Mouse (Mus musculus): ENCODE data around the gene Hist1h3a. TPM values are rescaled to one million over a fixed set of nuclear protein-coding genes. Genes with fewer than 3 reads are reported as not detected.

The Hist1h3a gene
- polyA plus RNA-seq, 1 experiment from 2014 or later = 0.77 TPM

DNA sequence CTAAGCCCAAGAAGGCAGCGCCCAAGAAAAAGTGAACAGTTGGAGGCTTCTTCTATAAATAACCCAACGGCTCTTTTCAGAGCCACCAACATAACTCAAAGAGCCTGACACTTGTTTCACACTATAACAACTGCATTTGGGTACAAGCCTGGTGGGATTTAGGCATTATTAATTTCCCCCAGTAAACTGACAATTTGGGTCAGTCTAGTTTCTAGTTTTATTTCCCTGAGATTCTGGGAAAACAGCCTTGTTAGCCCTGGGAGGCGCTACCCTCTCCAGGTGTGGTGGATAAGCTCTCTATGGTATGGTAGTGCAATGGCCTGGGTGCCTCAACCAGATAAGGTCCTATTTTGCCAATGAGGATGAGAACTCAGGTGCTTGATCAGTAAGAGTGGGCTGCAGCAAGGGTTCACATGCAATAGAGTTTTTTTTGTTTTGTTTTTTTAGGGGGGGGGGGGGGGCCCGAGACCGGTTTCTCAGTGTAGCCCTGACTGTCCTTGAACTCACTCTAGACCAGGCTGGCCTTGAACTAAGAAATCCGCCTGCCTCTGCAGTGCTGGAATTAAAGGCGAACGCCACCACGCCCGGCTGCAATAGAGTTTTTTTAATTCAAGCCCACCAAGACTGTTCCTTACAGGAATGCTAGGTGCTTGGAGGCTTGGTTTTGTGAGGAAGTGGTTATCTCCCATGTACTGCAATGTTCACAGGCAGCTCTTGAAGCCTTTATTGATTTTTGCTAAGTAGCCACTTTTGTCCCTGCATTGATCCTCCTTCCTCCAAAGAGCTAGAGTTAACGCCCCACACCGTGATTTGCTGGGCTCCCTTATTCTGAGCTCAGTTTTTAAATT lies 2.4 kb upstream of the Hist1h3a start:
- WGBS = 28% methylated on average over 12 of the region's 12 CpGs
- Histone ChIP-seq H3K4me1 (peaks cover 33% of the 10 kb centered on the region), H3K27ac (peak overlapping the region; percentile 87; the same call in 1 of the 2 replicates), H3K4me3 (peak overlapping the region; percentile 65), H3K27me3 (replicated peaks) (no peaks in the 10 kb centered on the region), H3K36me3 (replicated peaks) (no peaks in the 10 kb centered on the region), H3K4me2 (peak overlapping the region; percentile 94), H3K9me3 (no peaks in the 10 kb centered on the region), H3K9ac (peak overlapping the region; percentile 67)
- ATAC-seq (replicated peaks) = no peak

DNA sequence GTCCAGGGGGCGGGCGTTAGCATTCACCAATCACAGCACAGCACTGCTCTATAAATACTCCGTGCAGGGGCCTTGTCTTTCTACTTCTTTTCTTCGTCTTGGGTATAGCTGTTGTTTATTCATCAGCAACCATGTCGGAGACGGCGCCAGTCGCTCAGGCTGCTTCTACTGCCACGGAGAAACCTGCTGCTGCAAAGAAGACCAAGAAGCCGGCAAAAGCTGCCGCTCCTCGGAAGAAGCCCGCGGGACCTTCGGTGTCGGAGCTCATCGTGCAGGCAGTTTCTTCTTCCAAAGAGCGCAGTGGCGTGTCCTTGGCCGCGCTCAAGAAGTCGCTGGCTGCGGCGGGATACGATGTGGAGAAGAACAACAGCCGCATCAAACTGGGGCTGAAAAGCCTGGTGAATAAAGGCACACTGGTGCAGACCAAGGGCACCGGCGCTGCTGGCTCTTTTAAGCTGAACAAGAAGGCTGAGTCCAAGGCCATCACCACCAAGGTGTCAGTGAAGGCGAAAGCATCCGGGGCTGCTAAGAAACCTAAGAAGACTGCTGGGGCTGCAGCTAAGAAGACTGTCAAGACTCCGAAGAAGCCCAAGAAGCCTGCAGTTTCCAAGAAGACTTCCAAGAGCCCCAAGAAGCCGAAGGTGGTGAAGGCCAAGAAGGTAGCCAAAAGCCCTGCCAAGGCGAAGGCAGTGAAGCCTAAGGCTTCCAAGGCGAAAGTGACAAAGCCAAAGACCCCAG lies 1.6 kb upstream of the Hist1h3a start, which contains the start of gene Hist1h1a:
Gene Hist1h1a, plus strand, starts transcription at position 81 of the 738 bp plus-strand sequence.
- ATAC-seq (replicated peaks) = peak; percentile 77
- H3K4me2 ChIP-seq = peak within 1 kb of the TSS; percentile 94
- no peaks in the 10 kb centered on the region for H3K36me3 ChIP-seq (replicated peaks)
- H3K4me3 ChIP-seq = peak within 1 kb of the TSS; percentile 65
- peaks cover 33% of the 10 kb centered on the region for H3K4me1 ChIP-seq
- H3K9me3 ChIP-seq = no peaks in the 10 kb centered on the region
- H3K9ac ChIP-seq = peak within 1 kb of the TSS; percentile 67
- no peaks in the 10 kb centered on the region for H3K27me3 ChIP-seq (replicated peaks)
- WGBS = 3% methylated on average over 34 of the region's 34 CpGs
- peak within 1 kb of the TSS; percentile 87 for H3K27ac ChIP-seq

DNA sequence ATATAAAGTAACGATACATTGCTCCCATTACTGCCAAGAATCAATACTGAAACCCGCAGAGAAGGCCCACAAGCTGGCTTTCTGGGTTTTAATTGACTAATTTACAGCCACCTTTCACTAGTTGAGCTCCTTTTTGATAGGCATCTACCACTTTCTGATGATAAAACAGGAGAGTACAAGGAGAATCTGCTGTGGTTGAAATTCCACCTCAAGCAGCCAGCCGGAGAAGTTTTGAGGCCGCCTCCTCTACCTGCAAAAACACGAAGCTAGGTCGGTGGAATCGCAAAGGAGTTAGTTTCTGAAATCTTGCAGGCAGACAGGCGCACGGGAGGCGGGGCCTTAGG lies 1.0 kb upstream of the Hist1h3a start:
- Histone ChIP-seq H3K4me2 (peak overlapping the region; percentile 94), H3K9ac (peak overlapping the region; percentile 67; the same call in 1 of the 2 replicates), H3K36me3 (replicated peaks) (no peaks in the 10 kb centered on the region), H3K9me3 (no peaks in the 10 kb centered on the region), H3K4me1 (peaks cover 33% of the 10 kb centered on the region), H3K4me3 (peak overlapping the region; percentile 65), H3K27ac (peak overlapping the region; percentile 87), H3K27me3 (replicated peaks) (no peaks in the 10 kb centered on the region)
- under 1% methylated on average over 10 of the region's 10 CpGs for whole genome bisulfite sequencing
- no peak for ATAC-seq (replicated peaks)

DNA sequence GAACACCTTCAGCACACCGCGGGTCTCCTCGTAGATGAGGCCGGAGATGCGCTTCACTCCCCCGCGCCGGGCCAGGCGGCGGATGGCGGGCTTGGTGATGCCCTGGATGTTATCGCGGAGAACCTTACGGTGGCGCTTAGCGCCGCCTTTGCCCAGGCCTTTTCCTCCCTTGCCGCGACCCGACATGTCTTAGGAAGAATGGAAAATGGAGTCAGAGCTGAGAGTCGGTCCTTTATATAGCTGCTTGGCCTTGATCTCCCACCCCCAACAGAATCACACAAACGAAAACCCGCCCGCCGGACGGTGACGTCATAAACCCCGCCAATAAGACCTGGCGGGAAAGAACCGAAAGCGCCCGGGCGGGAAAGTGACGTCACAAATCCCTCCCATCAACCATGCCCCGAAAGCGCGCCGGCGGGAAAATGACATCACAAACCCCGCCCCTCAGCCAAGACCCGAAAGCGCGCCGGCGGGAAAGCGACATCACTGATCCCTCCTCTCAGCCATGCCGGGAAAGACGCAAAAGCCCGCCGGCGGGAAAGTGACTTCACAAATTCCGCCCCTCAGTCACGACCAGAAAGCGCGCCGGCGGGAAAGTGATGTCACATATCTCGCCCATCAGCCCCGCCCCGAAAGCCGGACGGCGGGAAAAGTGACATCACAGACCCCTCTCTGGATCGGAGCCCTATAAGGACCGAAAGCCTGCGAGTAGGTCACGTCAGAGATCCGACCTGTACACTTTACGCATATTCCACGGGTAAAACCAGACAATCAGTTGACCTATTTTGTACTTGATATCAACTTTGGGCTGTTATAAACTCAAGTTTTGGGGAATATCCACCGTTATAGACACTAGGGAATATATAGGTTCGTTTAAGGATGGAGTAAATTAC lies 968 bp downstream of the Hist1h3a start, which contains the start of gene Hist1h4a:
Gene Hist1h4a, minus strand, starts transcription at position 259 of the 893 bp plus-strand sequence.
- WGBS = under 1% methylated on average over 67 of the region's 72 CpGs
- peak within 1 kb of the TSS; percentile 87 for H3K27ac ChIP-seq
- H3K36me3 ChIP-seq (replicated peaks) = no peaks in the 10 kb centered on the region
- peak within 1 kb of the TSS; percentile 44 for H3K9ac ChIP-seq
- peak within 1 kb of the TSS; percentile 94 for H3K4me2 ChIP-seq
- H3K4me1 ChIP-seq = peaks cover 39% of the 10 kb centered on the region
- H3K27me3 ChIP-seq (replicated peaks) = no peaks in the 10 kb centered on the region
- peak within 1 kb of the TSS; percentile 65 for H3K4me3 ChIP-seq
- no peaks in the 10 kb centered on the region for H3K9me3 ChIP-seq
- ATAC-seq (replicated peaks) = peak; percentile 81

DNA sequence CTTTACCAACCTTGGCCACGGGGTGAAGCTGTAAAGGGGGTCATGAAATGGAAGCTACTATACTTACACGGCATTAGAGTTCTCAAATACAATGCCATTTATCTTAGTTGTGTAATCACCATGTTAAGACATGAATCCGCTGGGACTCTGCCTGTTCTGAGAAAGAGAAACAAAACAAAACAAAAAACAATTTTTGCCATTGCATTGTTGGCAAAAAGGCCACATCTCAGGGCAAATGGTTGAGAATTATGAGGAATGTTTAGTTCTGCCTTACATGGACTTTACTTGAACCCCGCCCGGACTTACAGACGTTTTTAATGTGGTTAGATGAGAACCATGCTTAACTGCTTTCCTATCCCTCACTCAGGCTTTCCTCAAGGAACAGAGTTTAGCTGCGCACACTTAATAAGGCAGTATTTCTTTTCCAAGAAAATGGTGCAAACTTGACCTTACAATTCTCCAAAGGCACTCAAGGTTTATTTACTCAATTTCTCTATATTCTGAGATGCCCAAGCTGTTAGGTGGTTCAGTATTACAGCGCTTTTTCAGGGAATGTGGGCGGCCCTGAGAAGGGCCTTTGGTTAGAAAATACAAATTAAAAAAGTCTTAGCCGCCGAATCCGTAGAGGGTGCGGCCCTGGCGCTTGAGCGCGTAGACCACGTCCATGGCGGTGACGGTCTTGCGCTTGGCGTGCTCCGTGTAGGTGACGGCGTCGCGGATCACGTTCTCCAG lies 1.8 kb downstream of the Hist1h3a start:
- Histone ChIP-seq H3K9ac (peak overlapping the region; percentile 44), H3K4me3 (peak overlapping the region; percentile 65), H3K4me2 (peak overlapping the region; percentile 94), H3K36me3 (replicated peaks) (no peaks in the 10 kb centered on the region), H3K9me3 (no peaks in the 10 kb centered on the region), H3K27ac (peak overlapping the region; percentile 87), H3K27me3 (replicated peaks) (no peaks in the 10 kb centered on the region), H3K4me1 (peaks cover 40% of the 10 kb centered on the region)
- WGBS = 2% methylated on average over 23 of the region's 27 CpGs
- ATAC-seq (replicated peaks) = peak; percentile 51

DNA sequence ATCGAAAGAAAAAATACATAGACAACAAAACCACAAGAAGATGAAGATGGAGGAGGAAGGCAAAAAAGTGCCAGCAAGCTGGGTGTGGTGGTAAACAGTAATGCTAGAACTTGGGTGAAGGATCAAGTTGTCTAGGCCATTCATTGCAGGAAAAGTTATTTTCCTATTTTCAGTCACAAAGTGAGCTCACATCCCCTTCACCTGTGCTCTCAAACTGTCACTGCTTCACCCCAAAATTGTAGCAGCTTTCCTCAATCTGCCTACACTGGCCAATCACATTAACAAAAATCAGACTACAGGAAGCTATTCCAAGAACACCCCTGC lies 2.3 kb downstream of the Hist1h3a start:
- Histone ChIP-seq H3K4me3 (peak overlapping the region; percentile 65; the same call in 1 of the 2 replicates), H3K4me1 (peaks cover 40% of the 10 kb centered on the region), H3K36me3 (replicated peaks) (no peaks in the 10 kb centered on the region), H3K4me2 (peak overlapping the region; percentile 94), H3K27me3 (replicated peaks) (no peaks in the 10 kb centered on the region), H3K27ac (peak overlapping the region; percentile 87; the same call in 1 of the 2 replicates), H3K9me3 (no peaks in the 10 kb centered on the region), H3K9ac (no peak overlapping the region)
- no peak for ATAC-seq (replicated peaks)
- 85% methylated on average over 1 of the region's 1 CpGs for WGBS

DNA sequence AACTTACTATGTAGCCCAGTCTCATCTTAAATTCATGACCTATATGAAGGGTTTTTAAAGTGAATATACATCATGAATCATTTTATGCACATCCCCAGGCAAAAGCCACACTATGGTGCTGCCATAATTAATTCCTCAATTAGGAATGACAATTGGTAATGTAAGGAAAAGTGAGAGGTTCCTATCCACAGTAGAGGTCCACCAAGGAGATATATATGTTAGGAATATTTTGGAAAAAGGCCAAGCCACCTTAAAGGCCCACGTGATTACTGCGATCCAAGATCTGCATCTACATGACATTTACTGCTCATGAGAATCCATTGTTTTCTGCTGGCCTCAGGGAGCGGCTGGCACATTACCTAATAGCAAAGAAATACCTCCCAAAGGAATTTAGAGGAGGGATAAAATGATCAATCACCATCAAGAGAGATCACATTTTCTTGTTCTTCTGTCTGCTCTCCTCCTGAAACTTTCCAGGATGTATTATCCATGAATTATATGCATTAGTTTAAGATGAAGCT lies 2.9 kb downstream of the Hist1h3a start:
- no peaks in the 10 kb centered on the region for H3K27me3 ChIP-seq (replicated peaks)
- no peaks in the 10 kb centered on the region for H3K36me3 ChIP-seq (replicated peaks)
- H3K4me2 ChIP-seq = no peak overlapping the region
- H3K9ac ChIP-seq = no peak overlapping the region
- 87% methylated on average over 3 of the region's 3 CpGs for WGBS
- no peak overlapping the region for H3K4me3 ChIP-seq
- no peak overlapping the region for H3K27ac ChIP-seq
- peaks cover 38% of the 10 kb centered on the region for H3K4me1 ChIP-seq
- no peak for ATAC-seq (replicated peaks)
- H3K9me3 ChIP-seq = no peaks in the 10 kb centered on the region

DNA sequence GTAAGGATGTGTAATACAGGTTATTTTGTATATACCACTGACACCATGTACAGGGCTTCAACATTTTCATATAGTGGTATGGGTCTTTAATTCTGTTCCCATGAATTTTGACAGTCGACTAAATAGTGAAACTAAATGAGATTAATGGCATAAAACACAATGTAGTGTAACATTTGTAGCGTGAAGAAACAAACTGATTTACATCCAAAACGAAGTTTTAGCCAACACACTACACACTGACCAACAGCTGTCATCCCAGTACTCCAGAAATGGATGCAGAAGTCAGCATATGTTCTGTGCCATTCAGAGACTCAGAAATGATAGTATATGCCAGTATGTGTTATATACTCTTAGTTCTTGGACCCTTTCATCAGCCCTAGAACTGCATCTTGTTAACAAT lies 4.3 kb downstream of the Hist1h3a start:
- WGBS = 49% methylated on average over 3 of the region's 3 CpGs
- H3K27ac ChIP-seq = no peak overlapping the region
- ATAC-seq (replicated peaks) = no peak
- H3K4me1 ChIP-seq = peaks cover 28% of the 10 kb centered on the region
- H3K27me3 ChIP-seq (replicated peaks) = no peaks in the 10 kb centered on the region
- H3K9me3 ChIP-seq = no peaks in the 10 kb centered on the region
- no peak overlapping the region for H3K9ac ChIP-seq
- H3K4me2 ChIP-seq = no peak overlapping the region
- no peak overlapping the region for H3K4me3 ChIP-seq
- no peaks in the 10 kb centered on the region for H3K36me3 ChIP-seq (replicated peaks)

DNA sequence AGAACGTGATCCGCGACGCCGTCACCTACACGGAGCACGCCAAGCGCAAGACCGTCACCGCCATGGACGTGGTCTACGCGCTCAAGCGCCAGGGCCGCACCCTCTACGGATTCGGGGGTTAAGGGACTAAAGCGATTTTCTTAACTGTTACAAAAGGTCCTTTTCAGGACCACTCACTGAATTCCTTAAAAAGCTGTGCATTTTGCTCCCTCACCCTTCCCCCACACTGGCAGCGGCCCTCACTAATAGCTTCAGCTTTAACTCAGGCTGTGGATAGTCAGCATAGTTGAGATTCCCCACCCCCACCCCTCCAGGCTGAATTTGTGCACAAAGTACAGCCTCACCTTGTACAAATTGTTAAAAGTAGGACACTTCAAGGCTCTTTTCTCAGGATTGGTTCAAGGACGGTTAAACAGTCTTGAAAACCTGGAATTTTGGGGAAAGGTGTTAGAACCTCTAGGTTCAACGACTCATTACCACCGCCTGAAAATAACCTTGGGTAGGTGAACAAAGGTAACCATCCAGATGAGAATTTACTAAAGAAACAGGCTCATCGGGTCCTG lies 4.9 kb downstream of the Hist1h3a start:
- H3K27ac ChIP-seq = peak overlapping the region; percentile 82
- peak; percentile 22 for ATAC-seq (replicated peaks)
- no peaks in the 10 kb centered on the region for H3K27me3 ChIP-seq (replicated peaks)
- peak overlapping the region; percentile 38 for H3K4me3 ChIP-seq
- no peaks in the 10 kb centered on the region for H3K9me3 ChIP-seq
- peak overlapping the region; percentile 40; the same call in 1 of the 2 replicates for H3K9ac ChIP-seq
- H3K4me1 ChIP-seq = peaks cover 25% of the 10 kb centered on the region
- peak overlapping the region; percentile 63 for H3K4me2 ChIP-seq
- under 1% methylated on average over 20 of the region's 23 CpGs for WGBS
- no peaks in the 10 kb centered on the region for H3K36me3 ChIP-seq (replicated peaks)

DNA sequence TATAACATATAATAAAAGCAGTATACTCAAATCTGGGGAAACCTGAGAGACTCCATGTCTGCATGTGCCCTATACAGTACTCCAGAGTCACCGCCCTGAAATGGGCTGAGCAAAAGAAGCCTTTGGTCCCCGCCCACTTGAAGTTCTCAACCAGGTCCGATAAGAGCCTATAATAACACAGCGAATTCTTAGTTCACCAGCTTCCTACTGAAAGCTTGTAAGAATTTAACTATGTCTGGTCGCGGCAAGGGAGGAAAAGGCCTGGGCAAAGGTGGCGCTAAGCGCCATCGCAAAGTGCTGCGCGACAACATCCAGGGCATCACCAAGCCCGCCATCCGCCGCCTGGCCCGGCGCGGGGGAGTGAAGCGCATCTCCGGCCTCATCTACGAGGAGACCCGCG lies 5.4 kb downstream of the Hist1h3a start, which contains the start of gene Hist1h4b:
Gene Hist1h4b, plus strand, starts transcription at position 224 of the 400 bp plus-strand sequence.
- H3K9ac ChIP-seq = peak within 1 kb of the TSS; percentile 40; the same call in 1 of the 2 replicates
- H3K36me3 ChIP-seq (replicated peaks) = no peaks in the 10 kb centered on the region
- no peaks in the 10 kb centered on the region for H3K9me3 ChIP-seq
- peak within 1 kb of the TSS; percentile 38 for H3K4me3 ChIP-seq
- 0% methylated on average over 18 of the region's 22 CpGs for WGBS
- peaks cover 24% of the 10 kb centered on the region for H3K4me1 ChIP-seq
- no peaks in the 10 kb centered on the region for H3K27me3 ChIP-seq (replicated peaks)
- H3K27ac ChIP-seq = peak within 1 kb of the TSS; percentile 82
- ATAC-seq (replicated peaks) = peak; percentile 78
- peak within 1 kb of the TSS; percentile 63 for H3K4me2 ChIP-seq

DNA sequence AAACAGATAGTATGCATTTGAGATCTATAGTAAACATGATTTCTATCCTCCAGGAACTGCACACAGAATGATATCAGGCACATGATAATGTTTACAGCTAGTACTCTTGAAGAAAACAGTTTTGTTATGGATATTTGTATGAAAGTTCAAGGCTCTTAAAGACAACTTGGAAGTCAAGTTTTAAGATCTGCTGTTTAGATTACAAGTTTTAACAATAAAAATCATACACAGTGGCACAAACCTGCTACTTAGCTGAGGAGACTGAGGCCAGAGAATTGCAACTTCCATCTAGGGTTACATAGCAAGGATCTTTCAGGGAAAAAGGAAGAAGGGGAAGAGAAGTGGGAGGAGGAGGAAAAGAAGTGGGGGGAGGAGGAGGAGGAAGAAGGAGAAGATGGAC lies 7.2 kb downstream of the Hist1h3a start:
- H3K4me3 ChIP-seq = no peak overlapping the region
- ATAC-seq (replicated peaks) = no peak
- no peak overlapping the region for H3K4me2 ChIP-seq
- no peaks in the 10 kb centered on the region for H3K27me3 ChIP-seq (replicated peaks)
- no peaks in the 10 kb centered on the region for H3K9me3 ChIP-seq
- no peak overlapping the region for H3K9ac ChIP-seq
- no peak overlapping the region for H3K27ac ChIP-seq
- peaks cover 19% of the 10 kb centered on the region for H3K4me1 ChIP-seq
- no peaks in the 10 kb centered on the region for H3K36me3 ChIP-seq (replicated peaks)
